Mouse (Mus musculus) large intestine, adult 2 months (tissue): Measurements from ENCODE around the gene Mamstr. TPM values are rescaled to one million over a fixed set of nuclear protein-coding genes. Genes with fewer than 3 reads are reported as not detected.
"Not testable (repeated sequence)": the region's sequence is repeated elsewhere in the genome, so short reads cannot be mapped to it uniquely, and the experiment has no call there.

Source experiments
- DNase-seq: peaks from one replicate; pipeline ENCODE4 v3.0.0-alpha.2; 2012; ENCODE audit warnings: low read depth, low spot score
- WGBS: fragments of 180-500 bp; shearing (Covaris S2); methylation state at CpG from one replicate; pipeline ENCODE4 v1.1.7; 2018; 5-methylcytosine and 5-hydroxymethylcytosine counted together
- polyA plus RNA-seq: library from polyadenylated mRNA; depleted of rRNA; stranded (reverse); fragments of >200 nt; gene quantifications from 2 replicates; pipeline ENCODE4 v1.2.3, GENCODE M21; 2012

Mamstr gene
- polyA plus RNA-seq, 1 experiment, result 1.3 TPM

- 82% methylated on average over 6 of the region's 6 CpGs for WGBS
- no peak for DNase-seq
Measured at GRCm38 (mm10) chr7:45644872-45645590, 5.3 kb downstream of the Mamstr start.

GRCm38 (mm10) chr7:45645591-45645971, 5.8 kb downstream of the Mamstr start:
- no peak for DNase-seq
- 89% methylated on average over 7 of the region's 7 CpGs for WGBS

- no peak for DNase-seq
- 78% methylated on average over 4 of the region's 4 CpGs for WGBS
Measured at GRCm38 (mm10) chr7:45646671-45647070, 6.9 kb downstream of the Mamstr start.

- DNase-seq, result no peak
- WGBS, result 19% methylated on average over 8 of the region's 8 CpGs
Measured at GRCm38 (mm10) chr7:45649351-45649750, 9.6 kb downstream of the Mamstr start.

GRCm38 (mm10) chr7:45650484-45650883, 10.7 kb downstream of the Mamstr start:
- not testable (repeated sequence) for DNase-seq
- WGBS, result 95% methylated on average over 20 of the region's 20 CpGs

GRCm38 (mm10) chr7:45654424-45655047, 14.8 kb downstream of the Mamstr start:
- WGBS, result 20% methylated on average over 17 of the region's 17 CpGs
- no peak for DNase-seq

GRCm38 (mm10) chr7:45660746-45661478, 21.1 kb downstream of the Mamstr start:
- DNase-seq, result no peak
- WGBS, result 79% methylated on average over 11 of the region's 11 CpGs

- 92% methylated on average over 6 of the region's 6 CpGs for WGBS
- DNase-seq, result not testable (repeated sequence)
Measured at GRCm38 (mm10) chr7:45661702-45662101, 21.9 kb downstream of the Mamstr start.

GRCm38 (mm10) chr7:45665303-45666138, 25.7 kb downstream of the Mamstr start:
- 23% methylated on average over 13 of the region's 13 CpGs for WGBS
- no peak for DNase-seq

- DNase-seq, result no peak
- 31% methylated on average over 7 of the region's 7 CpGs for WGBS
Measured at GRCm38 (mm10) chr7:45666161-45666560, 26.4 kb downstream of the Mamstr start, which contains the start of gene Fut2. Fut2 (minus strand) TSS chr7:45666394.

- DNase-seq, result no peak
- 43% methylated on average over 14 of the region's 14 CpGs for WGBS
Measured at GRCm38 (mm10) chr7:45667761-45668160, 28.0 kb downstream of the Mamstr start.

- DNase-seq, result no peak
- WGBS, result 93% methylated on average over 9 of the region's 9 CpGs
Measured at GRCm38 (mm10) chr7:45668921-45669320, 29.1 kb downstream of the Mamstr start.

GRCm38 (mm10) chr7:45677627-45678295, 38.0 kb downstream of the Mamstr start:
- WGBS, result 38% methylated on average over 7 of the region's 7 CpGs
- no peak for DNase-seq

GRCm38 (mm10) chr7:45678513-45678912, 38.7 kb downstream of the Mamstr start:
- no peak for DNase-seq
- 76% methylated on average over 14 of the region's 14 CpGs for WGBS

GRCm38 (mm10) chr7:45679966-45680621, 40.3 kb downstream of the Mamstr start:
- no peak for DNase-seq
- 36% methylated on average over 14 of the region's 14 CpGs for WGBS

GRCm38 (mm10) chr7:45681046-45681736, 41.4 kb downstream of the Mamstr start:
- no peak for DNase-seq
- 38% methylated on average over 8 of the region's 8 CpGs for WGBS

- 27% methylated on average over 14 of the region's 14 CpGs for WGBS
- DNase-seq, result no peak
Measured at GRCm38 (mm10) chr7:45682144-45683126, 42.7 kb downstream of the Mamstr start.
